Mouse (Mus musculus) CD8-positive naive resting alpha-beta T cell, adult 2 months (primary cell): ENCODE measurements around the gene Mmp27.

ENCODE experiments used
- DNase-seq, 2 experiments: peaks; one replicate each; pipeline ENCODE4 v3.0.0; 2022; ENCODE audit warnings: low read depth in 2 of 2, low spot score in 2 of 2

Mmp27 gene

DNA sequence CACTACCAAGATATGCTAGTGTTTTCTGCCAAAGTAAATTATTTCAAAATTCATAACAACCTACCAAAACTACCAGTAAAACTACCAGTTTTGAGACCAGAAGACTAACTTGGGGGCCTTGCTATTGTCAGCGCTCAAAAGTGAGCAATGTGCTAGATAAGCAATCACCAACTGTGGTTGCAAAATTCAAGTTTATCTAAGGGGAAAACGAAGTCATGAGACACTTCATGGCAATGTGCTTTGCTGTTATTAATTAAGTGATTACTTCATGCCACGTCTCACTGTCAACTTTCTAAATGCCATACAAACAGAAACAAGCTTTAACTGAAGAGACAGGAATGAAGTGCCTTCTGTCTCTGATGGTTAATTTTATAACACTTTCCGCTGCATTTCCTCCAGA lies at the start of gene Mmp27:
Gene Mmp27, plus strand, starts transcription at position 235 of the 400 bp plus-strand sequence.
- no peak for DNase-seq

DNA sequence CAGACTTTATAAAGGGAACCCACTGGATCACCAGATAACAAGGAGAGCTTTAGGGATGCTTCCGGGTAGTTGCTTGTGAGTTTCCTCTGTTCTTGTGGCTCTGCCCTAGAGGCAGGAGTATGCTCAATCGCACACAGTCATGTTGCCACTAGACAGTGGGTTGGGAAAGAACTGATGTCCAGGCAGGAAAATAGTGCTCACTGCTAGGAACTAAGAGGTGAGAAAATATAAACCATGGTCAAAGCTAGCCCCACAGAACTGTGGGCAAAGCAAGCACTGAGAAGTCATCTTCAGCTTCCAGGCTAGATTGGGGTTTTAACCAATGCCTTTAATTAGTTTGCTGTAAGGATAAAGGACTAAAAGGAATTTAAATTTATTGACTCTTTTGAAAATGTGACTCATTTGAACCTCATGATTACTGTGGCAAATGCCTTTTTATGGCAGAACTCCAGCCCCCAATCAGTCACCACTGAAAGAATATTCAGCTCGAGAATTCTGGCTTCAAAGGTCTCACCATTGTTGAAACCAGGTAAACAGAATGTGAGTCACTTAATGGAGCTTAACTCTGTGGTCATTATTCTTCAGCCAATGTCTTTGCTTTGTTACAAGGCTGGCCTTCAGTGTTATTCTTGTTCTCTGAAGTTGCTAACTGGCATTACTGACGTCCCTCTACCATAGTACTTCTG lies 44.8 kb upstream of the Mmp27 start:
- no peak for DNase-seq

DNA sequence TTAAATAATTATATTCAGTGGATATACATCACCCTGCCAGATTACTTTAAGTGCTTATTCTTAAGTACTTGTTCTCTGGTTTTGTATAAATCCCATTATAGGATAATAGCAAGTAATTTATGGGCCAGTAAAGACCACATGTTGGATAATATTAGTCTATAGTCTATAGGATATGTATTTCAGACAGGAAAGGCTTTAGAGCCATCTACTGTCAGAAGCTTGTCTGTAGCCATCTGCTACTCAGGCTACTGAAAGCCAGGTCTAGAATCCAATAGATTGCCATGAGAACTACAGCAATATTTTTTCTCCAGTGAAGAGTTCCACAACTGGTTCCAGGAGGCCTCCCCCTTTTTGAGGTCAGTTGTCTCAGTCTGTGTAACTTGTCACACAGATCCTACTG lies 28.4 kb upstream of the Mmp27 start:
- DNase-seq: no peak

- DNase-seq: no peak
Observed at GRCm38 (mm10) chr9:7544923-7545457, 26.2 kb upstream of the Mmp27 start.

DNA sequence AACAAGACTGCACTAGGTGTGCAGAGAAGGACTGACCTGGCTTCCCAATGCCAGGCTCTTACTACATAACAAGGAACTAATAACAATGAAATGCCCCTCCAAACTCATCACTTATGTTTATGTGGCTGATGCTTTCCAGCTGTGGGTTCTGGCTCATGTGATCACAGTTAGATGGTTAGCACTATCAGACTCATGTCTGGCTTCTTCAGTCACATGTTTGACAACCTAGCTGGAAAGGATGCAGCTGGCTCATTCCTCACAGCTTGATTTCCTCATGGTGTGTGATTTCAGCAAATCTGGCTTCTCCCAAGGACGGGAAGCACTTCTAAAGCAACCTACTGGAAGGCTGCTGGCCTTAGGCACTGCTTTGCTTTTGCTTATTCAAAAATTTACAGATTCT lies 25.7 kb upstream of the Mmp27 start:
- DNase-seq: no peak

DNA sequence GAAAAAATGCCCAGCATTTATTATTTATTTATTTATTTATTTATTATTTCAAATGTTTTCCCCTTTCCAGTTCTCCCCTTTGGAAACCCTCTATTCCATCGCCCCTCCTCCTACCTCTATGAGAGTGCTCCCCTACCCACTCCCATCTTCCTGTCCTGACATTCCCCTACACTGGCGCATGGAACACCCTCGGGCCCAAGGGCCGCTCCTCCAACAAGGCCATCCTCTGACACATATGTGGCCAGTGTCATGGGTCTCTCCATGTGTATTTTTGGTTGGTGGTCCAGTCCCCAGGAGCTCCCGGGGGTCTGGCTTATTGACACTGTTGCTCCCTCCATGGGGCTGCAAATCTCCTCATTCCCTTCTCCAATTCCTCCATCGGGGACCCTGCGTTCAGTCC lies 25.3 kb upstream of the Mmp27 start:
- DNase-seq: no peak

DNA sequence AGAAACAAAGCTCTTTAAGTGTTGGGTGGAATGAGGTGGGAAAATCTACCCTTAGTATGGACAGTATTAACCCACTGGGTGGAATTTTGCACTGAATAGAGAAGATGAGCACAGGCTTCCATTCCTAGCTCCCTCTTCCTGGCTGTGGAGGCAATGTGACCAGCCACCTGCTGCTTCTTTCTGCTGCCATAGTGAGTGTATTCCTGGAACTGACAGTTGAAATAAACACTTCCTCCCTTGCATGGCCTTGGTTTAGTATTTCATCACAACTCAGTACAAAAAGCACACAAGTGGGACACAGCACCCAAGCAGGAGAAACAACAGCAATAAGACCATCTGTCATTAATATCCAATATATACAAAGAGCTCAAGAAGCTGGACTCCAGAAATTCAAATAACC lies 19.3 kb upstream of the Mmp27 start:
- DNase-seq: no peak

DNA sequence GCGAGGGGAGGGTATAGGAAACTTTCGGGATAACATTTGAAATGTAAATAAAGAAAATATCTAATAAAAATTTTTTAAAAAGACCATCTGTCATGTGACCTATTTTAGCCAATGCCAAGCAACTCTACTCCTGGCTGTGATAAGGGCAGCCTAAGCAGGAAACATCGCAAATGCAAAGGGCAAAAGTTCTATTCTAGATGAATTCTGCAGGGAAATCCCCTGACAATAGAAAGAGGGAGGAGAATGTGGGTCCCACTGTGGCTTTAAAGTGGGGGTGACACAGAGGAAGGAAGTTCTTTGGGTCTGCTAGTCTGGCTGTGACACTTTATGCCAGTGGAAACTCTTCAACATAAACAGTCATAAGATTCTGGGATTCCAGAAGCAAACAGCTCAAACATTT lies 17.7 kb upstream of the Mmp27 start:
- no peak for DNase-seq

DNA sequence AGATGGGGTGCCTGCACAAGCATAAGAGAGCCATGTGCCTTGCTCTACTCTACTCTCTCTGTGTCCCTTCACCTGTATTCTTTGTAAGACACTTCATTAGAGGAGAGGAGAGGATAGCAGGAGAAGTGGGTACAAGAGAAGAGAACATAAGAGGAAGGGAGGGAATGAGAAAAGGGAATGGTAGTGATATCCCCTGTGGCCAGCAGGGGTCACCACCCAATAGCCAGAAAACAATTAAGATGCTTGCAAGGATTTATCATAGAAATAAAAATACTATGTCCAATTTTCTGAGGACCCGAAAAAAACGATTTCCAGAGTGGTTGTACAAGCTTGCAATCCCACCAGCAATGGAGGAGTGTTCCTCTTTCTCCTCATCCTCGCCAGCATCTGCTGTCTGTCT lies 16.8 kb upstream of the Mmp27 start:
- DNase-seq: no peak

GRCm38 (mm10) chr9:7558221-7559017 lies 12.8 kb upstream of the Mmp27 start, which contains the start of gene Mmp8:
Gene Mmp8 (plus strand): TSS chr9:7558456.
- no peak for DNase-seq

GRCm38 (mm10) chr9:7560026-7560425 lies 11.2 kb upstream of the Mmp27 start:
- no peak for DNase-seq

DNA sequence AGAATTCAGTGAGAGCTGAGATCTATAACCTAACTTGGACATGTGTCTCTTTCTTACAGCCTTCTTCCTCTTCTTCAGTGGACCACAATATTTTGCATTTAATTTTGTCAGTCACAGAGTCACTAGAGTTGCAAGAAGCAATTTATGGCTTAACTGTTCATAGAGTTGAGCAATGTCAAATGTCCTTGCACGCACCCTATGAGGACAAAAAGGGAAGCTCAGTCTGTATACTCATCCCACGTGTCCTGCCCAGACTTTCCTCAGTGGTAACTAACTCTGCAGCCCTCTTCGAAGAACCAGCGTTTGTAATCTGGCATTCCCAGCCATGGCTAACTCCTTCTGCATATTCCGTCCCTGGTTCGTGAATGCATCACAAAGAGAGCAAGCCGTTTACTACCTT lies 3.8 kb upstream of the Mmp27 start:
- no peak for DNase-seq

DNA sequence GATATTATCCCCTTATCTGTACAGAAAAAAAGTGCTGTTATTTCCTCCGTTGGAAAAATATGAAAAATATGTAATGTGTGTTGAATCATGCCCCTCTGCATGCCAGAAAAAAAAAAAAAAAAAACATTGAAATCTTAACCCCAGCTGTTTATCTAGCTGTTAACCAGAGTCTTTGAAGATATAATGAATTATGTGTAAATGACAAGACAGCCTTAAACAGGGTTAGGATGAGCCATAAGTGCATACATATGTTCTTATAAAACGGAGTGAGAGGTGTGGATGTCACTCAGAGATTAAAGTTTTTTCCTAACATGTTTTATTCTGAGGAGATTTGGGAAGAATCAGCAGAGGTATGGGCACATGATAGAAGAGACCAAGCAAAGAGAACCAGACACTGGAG lies 3.3 kb upstream of the Mmp27 start:
- DNase-seq: no peak

DNA sequence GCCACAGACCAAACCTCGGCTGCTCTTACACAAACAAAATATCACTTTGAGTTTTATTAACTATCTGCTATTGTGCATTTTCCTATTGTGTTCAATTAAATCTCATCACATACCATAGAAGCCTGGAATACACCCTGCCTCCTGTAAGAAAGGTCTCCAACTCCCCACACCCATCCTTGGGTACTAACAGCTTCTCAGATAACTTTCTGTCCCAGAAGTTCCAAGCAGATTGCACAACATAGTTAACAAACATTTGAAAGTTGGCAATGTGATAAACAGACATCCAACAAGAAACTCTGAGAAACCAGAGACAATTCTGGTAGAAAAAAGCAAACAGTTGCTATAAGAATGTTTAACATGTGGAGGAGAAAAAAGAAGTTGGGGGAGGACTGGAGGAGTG lies 711 bp upstream of the Mmp27 start:
- no peak for DNase-seq

- DNase-seq: no peak
Observed at GRCm38 (mm10) chr9:7572188-7572587, 992 bp downstream of the Mmp27 start.

DNA sequence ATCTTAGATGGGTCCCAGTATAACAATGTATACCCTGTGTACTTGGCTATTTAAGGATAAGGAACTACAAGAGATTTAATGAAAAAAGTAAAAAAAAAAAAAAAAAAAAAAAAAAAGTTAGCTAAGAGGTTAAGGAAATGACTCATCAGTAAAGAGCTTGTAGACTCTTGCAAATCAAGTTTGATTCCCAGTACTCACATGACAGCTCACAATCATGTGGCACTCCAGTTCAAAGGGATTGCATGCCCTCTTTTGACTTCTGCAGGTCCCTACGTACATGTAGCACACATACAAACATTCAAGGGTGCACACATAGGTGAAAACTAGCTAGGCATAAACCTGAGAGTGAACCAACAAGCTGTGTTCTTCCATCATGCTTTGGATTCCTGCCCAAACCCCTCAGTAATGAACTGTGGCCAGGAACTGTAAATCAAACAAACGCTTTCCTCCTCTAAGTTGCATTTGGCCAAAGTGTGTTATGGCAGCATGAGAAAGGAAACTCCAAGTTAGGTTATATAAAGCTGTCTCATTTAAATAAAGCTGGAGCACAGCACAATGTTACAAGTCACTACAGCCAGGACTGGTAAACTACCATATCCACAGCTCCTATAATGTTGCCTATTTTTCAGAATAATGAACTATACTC lies 1.6 kb downstream of the Mmp27 start:
- DNase-seq: no peak

DNA sequence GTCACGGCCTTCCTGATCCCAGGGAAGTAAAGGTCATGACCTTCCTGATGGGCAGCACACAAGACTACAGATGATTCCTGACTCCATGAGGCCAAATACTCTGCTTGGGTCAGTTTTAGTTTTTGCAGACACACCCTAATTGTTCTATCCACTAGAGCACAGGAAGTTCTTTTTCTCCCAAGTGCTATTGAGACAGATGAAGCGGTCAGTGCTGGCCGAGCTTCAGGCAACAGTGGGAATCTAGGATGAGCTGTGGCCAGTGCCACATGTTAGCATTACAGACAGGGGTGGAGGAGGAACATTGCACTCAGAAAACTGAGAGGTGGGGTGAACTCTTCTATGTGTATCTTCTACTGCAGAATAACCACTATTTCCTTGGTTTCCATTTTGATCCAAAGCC lies 4.3 kb downstream of the Mmp27 start:
- DNase-seq: no peak

- DNase-seq: no peak
Observed at GRCm38 (mm10) chr9:7577371-7577770, 6.2 kb downstream of the Mmp27 start.

- DNase-seq: no peak
Observed at GRCm38 (mm10) chr9:7590063-7590462, 18.9 kb downstream of the Mmp27 start.

DNA sequence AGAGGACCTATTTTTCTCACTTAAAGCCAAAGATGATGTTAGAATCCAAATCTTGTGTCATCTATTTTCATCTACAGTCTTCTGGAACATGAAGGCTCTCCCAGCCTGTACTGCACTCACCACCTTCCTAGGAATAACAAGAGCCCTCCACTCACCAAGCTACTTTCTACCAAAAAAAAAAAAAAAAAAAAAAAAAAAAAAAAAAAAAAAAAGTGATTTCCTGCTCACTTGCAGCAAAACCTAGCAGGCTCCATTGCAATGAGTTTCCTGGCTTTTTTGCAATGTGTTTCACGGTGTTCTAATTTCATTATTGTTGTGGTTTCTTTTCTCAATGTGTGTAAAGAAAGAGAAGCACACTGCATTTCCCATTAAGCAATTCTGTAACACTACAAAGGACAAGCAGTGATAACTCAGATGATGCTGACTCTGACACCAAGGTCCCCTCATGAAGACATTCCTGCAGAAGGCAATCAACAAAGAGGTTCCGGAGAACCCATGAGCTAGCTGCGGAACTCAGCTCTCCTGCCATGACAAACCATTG lies 22.1 kb downstream of the Mmp27 start:
- DNase-seq: no peak

DNA sequence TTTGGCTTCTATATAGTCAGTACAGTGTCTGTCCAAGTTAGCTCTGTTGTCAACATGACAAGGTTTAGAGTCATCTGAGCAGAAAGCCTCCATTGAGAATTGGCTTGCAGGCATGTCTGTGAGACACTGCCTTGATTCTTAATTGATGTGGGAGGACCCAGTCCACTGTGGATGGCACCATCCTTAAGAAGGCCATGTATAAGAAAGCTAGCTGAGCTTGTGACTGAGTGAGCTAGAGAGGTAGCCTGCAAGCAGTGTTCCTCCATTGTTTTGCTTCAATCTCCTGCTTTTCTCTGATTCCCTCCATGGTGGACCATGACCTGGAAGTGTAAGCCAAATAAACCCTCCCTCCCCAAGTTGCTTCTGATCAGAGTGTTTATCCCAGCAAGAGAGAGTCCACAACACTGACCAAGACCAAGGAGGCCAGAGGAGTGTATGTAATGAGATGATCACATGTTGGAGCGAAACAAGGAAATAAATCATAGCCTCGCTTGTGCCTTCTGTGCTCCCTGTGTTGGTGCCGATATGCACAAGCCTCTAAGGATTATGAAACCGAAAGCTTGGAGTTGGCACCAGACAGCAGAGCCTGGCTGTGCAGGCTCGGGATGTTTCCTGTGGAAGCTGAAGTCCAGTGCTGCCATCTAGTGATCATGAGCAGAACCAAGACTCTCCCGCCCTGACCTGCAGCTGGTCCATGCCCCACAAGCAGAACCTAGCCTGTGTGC lies 23.8 kb downstream of the Mmp27 start:
- DNase-seq: peak; percentile 35 to 47
